Mouse (Mus musculus) kidney, embryonic 14.5 days (tissue): ENCODE data around the gene Cul4a. TPM values are rescaled to one million over a fixed set of nuclear protein-coding genes. Genes with fewer than 3 reads are reported as not detected.

Experiments
- ATAC-seq: fragments of 200-750 bp; cut with Nextera tagmentation; 2 replicates; pipeline ENCODE4 v1.8.0; 2017; ENCODE audit warnings: moderate number of reproducible peaks, mild to moderate bottlenecking, moderate TSS enrichment, moderate library complexity; ENCODE audit not compliant: low FRiP score, low TSS enrichment
- H3K27ac ChIP-seq: fragments of 300-500 bp; sonication (generic); 2 replicates; pipeline ENCODE4 v1.5.1; 2014; ENCODE audit warnings: low read depth, mild to moderate bottlenecking, low read length, moderate library complexity, mixed read lengths
- H3K27me3 ChIP-seq: fragments of 300-500 bp; sonication (generic); 2 replicates; pipeline ENCODE4 v1.6.1; 2014; ENCODE audit warnings: mild to moderate bottlenecking, low read length; ENCODE audit not compliant: control insufficient read depth, insufficient read depth
- H3K36me3 ChIP-seq: fragments of 300-500 bp; sonication (generic); 2 replicates; pipeline ENCODE4 v1.6.1; 2014; ENCODE audit warnings: low read length, mixed read lengths; ENCODE audit not compliant: control insufficient read depth, insufficient read depth
- H3K4me1 ChIP-seq: fragments of 300-500 bp; sonication (generic); 2 replicates; pipeline ENCODE4 v1.6.1; 2014; ENCODE audit warnings: low read length, mixed read lengths; ENCODE audit not compliant: control insufficient read depth, insufficient read depth
- H3K4me2 ChIP-seq: fragments of 300-500 bp; sonication (generic); replicated peaks from 2 replicates; pipeline ENCODE4 v1.6.1; 2014; ENCODE audit warnings: low read depth, mild to moderate bottlenecking, low read length
- H3K4me3 ChIP-seq: fragments of 300-500 bp; sonication (generic); 2 replicates; pipeline ENCODE4 v1.5.1; 2014; ENCODE audit warnings: mild to moderate bottlenecking, low read length
- H3K9ac ChIP-seq: fragments of 300-500 bp; sonication (generic); 2 replicates; pipeline ENCODE4 v1.6.1; 2014; ENCODE audit warnings: low read depth, mild to moderate bottlenecking, low read length, moderate library complexity
- H3K9me3 ChIP-seq: fragments of 300-500 bp; sonication (generic); 2 replicates; pipeline ENCODE4 v1.6.1; 2016; ENCODE audit warnings: low read length; ENCODE audit not compliant: control insufficient read depth
- WGBS: fragments of 180-500 bp; shearing (Covaris S2); extraction: QIAGEN DNeasy Blood & Tissue Kit; methylation state at CpG from one replicate; pipeline ENCODE4 v1.1.7; 2014; 5-methylcytosine and 5-hydroxymethylcytosine counted together
- polyA plus RNA-seq: library from polyadenylated mRNA; unstranded; fragments of >200 nt; fragmentation: Nextera tagmentation; extraction: Ambion mirVana; gene quantifications from 2 replicates; pipeline ENCODE4 v1.2.1, GENCODE M21; 2014

Gene Cul4a
- polyA plus RNA-seq, 1 experiment from 2014 or later, result 110 TPM

- peaks cover 22% of the 10 kb centered on the region for H3K36me3 ChIP-seq
- ATAC-seq, result no peak
- H3K9me3 ChIP-seq, result no peaks in the 10 kb centered on the region
Observed at GRCm38 (mm10) chr8:13180408-13180807, 75.0 kb downstream of the Cul4a start.

GRCm38 (mm10) chr8:13180911-13181690 is 75.7 kb downstream of the Cul4a start:
- peaks cover 15% of the 10 kb centered on the region for H3K36me3 ChIP-seq
- H3K4me1 ChIP-seq, result no peaks in the 10 kb centered on the region
- H3K27ac ChIP-seq, result no peak overlapping the region
- H3K4me3 ChIP-seq, result no peak overlapping the region
- no peak overlapping the region for H3K4me2 ChIP-seq
- no peaks in the 10 kb centered on the region for H3K9me3 ChIP-seq
- H3K9ac ChIP-seq, result no peak overlapping the region
- no peak for ATAC-seq
- H3K27me3 ChIP-seq, result no peaks in the 10 kb centered on the region
- WGBS, result 82% methylated on average over 18 of the region's 18 CpGs

More at GRCm38 (mm10) chr8:13180408-13180807, 75.0 kb downstream of the Cul4a start:
- WGBS, result 74% methylated on average over 9 of the region's 9 CpGs
- H3K9ac ChIP-seq, result no peak overlapping the region
- H3K27ac ChIP-seq, result no peak overlapping the region
- no peak overlapping the region for H3K4me2 ChIP-seq
- no peaks in the 10 kb centered on the region for H3K27me3 ChIP-seq
- H3K4me1 ChIP-seq, result no peaks in the 10 kb centered on the region
- H3K4me3 ChIP-seq, result no peak overlapping the region

- ATAC-seq, result no peak
- H3K9me3 ChIP-seq, result no peaks in the 10 kb centered on the region
- H3K36me3 ChIP-seq, result peaks cover 10% of the 10 kb centered on the region; the same call in 1 of the 2 replicates
- H3K9ac ChIP-seq, result no peak overlapping the region
- no peaks in the 10 kb centered on the region for H3K4me1 ChIP-seq
- WGBS, result 64% methylated on average over 2 of the region's 2 CpGs
- no peak overlapping the region for H3K27ac ChIP-seq
- no peak overlapping the region for H3K4me2 ChIP-seq
- no peaks in the 10 kb centered on the region for H3K27me3 ChIP-seq
- no peak overlapping the region for H3K4me3 ChIP-seq
Observed at GRCm38 (mm10) chr8:13181691-13181976, 76.2 kb downstream of the Cul4a start.

- H3K4me2 ChIP-seq, result no peak overlapping the region
- H3K4me3 ChIP-seq, result no peak overlapping the region
- H3K4me1 ChIP-seq, result no peaks in the 10 kb centered on the region
- ATAC-seq, result no peak
- no peaks in the 10 kb centered on the region; the same call in 1 of the 2 replicates for H3K36me3 ChIP-seq
- WGBS, result 85% methylated on average over 8 of the region's 8 CpGs
- H3K9ac ChIP-seq, result no peak overlapping the region
- H3K27me3 ChIP-seq, result no peaks in the 10 kb centered on the region
- no peak overlapping the region for H3K27ac ChIP-seq
- H3K9me3 ChIP-seq, result no peaks in the 10 kb centered on the region
Observed at GRCm38 (mm10) chr8:13186819-13187218, 81.4 kb downstream of the Cul4a start.

GRCm38 (mm10) chr8:13187229-13187628 is 81.8 kb downstream of the Cul4a start:
- Histone ChIP-seq H3K4me2 (no peak overlapping the region), H3K36me3 (no peaks in the 10 kb centered on the region; the same call in 1 of the 2 replicates), H3K4me1 (no peaks in the 10 kb centered on the region), H3K27me3 (no peaks in the 10 kb centered on the region), H3K9me3 (no peaks in the 10 kb centered on the region), H3K27ac (no peak overlapping the region), H3K4me3 (no peak overlapping the region), H3K9ac (no peak overlapping the region)
- ATAC-seq, result no peak
- whole genome bisulfite sequencing, result 77% methylated on average over 9 of the region's 9 CpGs

- no peaks in the 10 kb centered on the region for H3K4me1 ChIP-seq
- no peak overlapping the region for H3K4me3 ChIP-seq
- ATAC-seq, result no peak
- H3K9ac ChIP-seq, result no peak overlapping the region
- no peaks in the 10 kb centered on the region; the same call in 1 of the 2 replicates for H3K36me3 ChIP-seq
- H3K27me3 ChIP-seq, result no peaks in the 10 kb centered on the region
- no peak overlapping the region for H3K27ac ChIP-seq
- no peaks in the 10 kb centered on the region for H3K9me3 ChIP-seq
- H3K4me2 ChIP-seq, result no peak overlapping the region
- 77% methylated on average over 7 of the region's 7 CpGs for WGBS
Observed at GRCm38 (mm10) chr8:13187638-13188037, 82.2 kb downstream of the Cul4a start.

- Histone ChIP-seq H3K27ac (no peak overlapping the region), H3K4me2 (no peak overlapping the region), H3K27me3 (no peaks in the 10 kb centered on the region), H3K9me3 (no peaks in the 10 kb centered on the region), H3K36me3 (no peaks in the 10 kb centered on the region), H3K9ac (no peak overlapping the region), H3K4me1 (no peaks in the 10 kb centered on the region), H3K4me3 (no peak overlapping the region)
- WGBS, result 92% methylated on average over 13 of the region's 13 CpGs
- no peak for ATAC-seq
Observed at GRCm38 (mm10) chr8:13188052-13188555, 82.7 kb downstream of the Cul4a start.

GRCm38 (mm10) chr8:13188857-13189256 is 83.4 kb downstream of the Cul4a start:
- no peaks in the 10 kb centered on the region for H3K36me3 ChIP-seq
- no peak for ATAC-seq
- H3K4me3 ChIP-seq, result no peak overlapping the region
- H3K27me3 ChIP-seq, result no peaks in the 10 kb centered on the region
- no peak overlapping the region for H3K4me2 ChIP-seq
- no peak overlapping the region for H3K9ac ChIP-seq
- WGBS, result 87% methylated on average over 1 of the region's 1 CpGs
- H3K4me1 ChIP-seq, result no peaks in the 10 kb centered on the region
- H3K27ac ChIP-seq, result no peak overlapping the region
- no peaks in the 10 kb centered on the region for H3K9me3 ChIP-seq

GRCm38 (mm10) chr8:13190235-13190634 is 84.8 kb downstream of the Cul4a start:
- Histone ChIP-seq H3K9ac (no peak overlapping the region), H3K9me3 (no peaks in the 10 kb centered on the region), H3K27ac (no peak overlapping the region), H3K36me3 (no peaks in the 10 kb centered on the region), H3K4me1 (no peaks in the 10 kb centered on the region), H3K27me3 (no peaks in the 10 kb centered on the region), H3K4me2 (no peak overlapping the region), H3K4me3 (no peak overlapping the region)
- no peak for ATAC-seq
- 80% methylated on average over 8 of the region's 8 CpGs for WGBS
